Mouse (Mus musculus): ENCODE measurements around the gene Gm28042.

DNA sequence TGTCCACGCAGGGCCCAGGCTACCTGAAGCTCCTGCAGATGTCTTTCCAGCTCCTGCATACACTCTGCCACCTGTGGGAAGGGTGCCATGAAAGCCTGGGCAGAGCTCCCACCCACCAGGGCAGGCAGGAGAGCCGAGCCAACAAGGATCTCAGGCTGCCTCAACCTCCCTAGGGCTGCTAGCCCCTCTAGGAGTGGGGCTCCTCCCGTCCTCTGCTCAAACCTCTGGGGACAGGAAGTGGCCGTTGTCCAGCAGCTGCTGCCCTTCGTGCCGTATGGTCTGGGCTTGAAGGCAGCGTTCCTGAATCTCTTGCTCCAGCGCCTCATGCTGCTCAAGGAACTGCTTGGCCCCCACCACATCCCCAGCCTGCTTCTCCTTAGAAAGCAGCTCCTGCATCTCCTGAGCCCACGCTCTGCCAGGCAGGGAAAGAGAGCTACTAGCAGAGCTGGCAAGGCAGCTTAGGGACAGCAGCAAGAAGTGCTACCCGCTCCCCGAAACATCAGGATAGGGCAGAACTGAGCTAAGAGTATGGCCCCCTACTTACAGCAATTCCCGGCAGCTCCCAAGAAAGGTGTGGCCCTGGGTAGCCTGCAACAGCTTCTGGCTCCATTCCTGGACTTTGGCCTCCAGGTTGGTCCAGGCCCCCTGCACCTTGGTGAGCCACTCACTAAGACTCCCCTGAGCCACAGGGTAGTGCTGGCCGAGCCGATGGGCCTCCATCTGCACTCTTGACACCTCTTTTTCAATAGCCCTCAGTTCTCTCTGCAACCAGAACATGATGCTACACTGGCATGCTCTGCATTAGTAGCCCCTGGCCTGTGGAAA lies 19.4 kb downstream of the Gm28042 start:
- no peak for TF ChIP-seq TAL1 (IDR thresholded peaks at IDR 0.05; ENCODE audit: low read length)
- TF ChIP-seq GATA1 (IDR thresholded peaks at IDR 0.05; ENCODE audit: low read length) = no peak
